Comparison of ENCODE assay signal across 20 mouse cellular contexts in genomic region chr6:108255880-108256279, GRCm38 (mm10). TPM values are rescaled to one million over a fixed set of nuclear protein-coding genes. Genes with fewer than 3 reads are reported as not detected.
A peak's percentile ranks its signal among the peaks of the same experiment; 100 is the strongest.
DNase-seq lines count a peak whose midpoint lies in the region; ATAC-seq and TF ChIP-seq lines count a peak whose summit lies in the region.
"Had no signal": no experiment of that assay in that cellular context is flagged by ENCODE, and none has a peak within 500 bp of the region (broad histone marks: within the 10 kb centered on the region; RNA-seq: fewer than 3 reads in every experiment).

No protein-coding gene starts in this region.

- H3K4me3 ChIP-seq in heart, postnatal 0 days (ENCODE audit: low read depth, low read length): no peak overlapping the region
- H3K4me3 ChIP-seq in ES-Bruce4 (ENCODE audit: low read depth, low read length): no peak overlapping the region
- H3K4me3 ChIP-seq: heart, embryonic 12.5 days; hindbrain, embryonic 10.5 days; limb, embryonic 13.5 days; midbrain, embryonic 12.5 days; stomach, embryonic 15.5 days had no signal

- peaks cover 53% of the 10 kb centered on the region for H3K4me1 ChIP-seq in heart, postnatal 0 days (ENCODE audit: control insufficient read depth, insufficient read depth)
- H3K4me1 ChIP-seq in ES-Bruce4 (ENCODE audit: control insufficient read depth, insufficient read depth, low read length): peaks cover 8% of the 10 kb centered on the region

- intact Hi-C loops in heart, postnatal 25 days (cut with DNase I): no loop called here

- TF ChIP-seq CTCF in heart, postnatal 0 days (IDR thresholded peaks at IDR 0.05; ENCODE audit: low read depth): no peak
- no peak for TF ChIP-seq CTCF in ES-Bruce4 (IDR thresholded peaks at IDR 0.05; ENCODE audit: low read depth, low read length)

- no peak overlapping the region for H3K4me2 ChIP-seq in heart, postnatal 0 days (ENCODE audit: low read depth, low read length)
- H3K4me2 ChIP-seq: heart, embryonic 12.5 days; limb, embryonic 13.5 days; lung, embryonic 14.5 days; midbrain, embryonic 12.5 days; stomach, embryonic 15.5 days had no signal

- 36% methylated on average over 4 of the region's 4 CpGs for WGBS in heart, postnatal 0 days

- TF ChIP-seq POLR2A in ES-Bruce4 (IDR thresholded peaks at IDR 0.05; ENCODE audit: insufficient read depth, low read length): no peak

- H3K36me3 ChIP-seq in heart, postnatal 0 days (replicated peaks; ENCODE audit: control insufficient read depth, insufficient read depth, low read length): no peaks in the 10 kb centered on the region
- H3K36me3 ChIP-seq in ES-Bruce4 (ENCODE audit: control insufficient read depth, insufficient read depth, low read length, poor library complexity, severe bottlenecking): no peaks in the 10 kb centered on the region
- H3K36me3 ChIP-seq: heart, embryonic 12.5 days; hindbrain, embryonic 10.5 days; limb, embryonic 13.5 days; midbrain, embryonic 12.5 days; stomach, embryonic 15.5 days had no signal

- H3K27me3 ChIP-seq in heart, postnatal 0 days (ENCODE audit: control insufficient read depth, insufficient read depth, low read length): no peaks in the 10 kb centered on the region
- H3K27me3 ChIP-seq in ES-Bruce4 (ENCODE audit: control insufficient read depth, insufficient read depth, low read length, poor library complexity, severe bottlenecking): no peaks in the 10 kb centered on the region
- H3K27me3 ChIP-seq: heart, embryonic 12.5 days; limb, embryonic 13.5 days; midbrain, embryonic 12.5 days; stomach, embryonic 15.5 days had no signal

- DNase-seq in heart, postnatal 0 days (ENCODE audit: low spot score): no peak
- no peak for DNase-seq in heart, postnatal 25 days (ENCODE audit: low spot score)
- peak; percentile 22 for DNase-seq in Muller cell, postnatal 12 days (ENCODE audit: inconsistent ontology term)
- peak; percentile 70 for DNase-seq in kidney, adult 9 months
- DNase-seq in frontal cortex, postnatal 25 days (ENCODE audit: low spot score in 2 of 2): no peak
- DNase-seq in thymus, postnatal 25 days: no peak
- DNase-seq: adrenal gland, postnatal 36 days; cerebellum, adult 11-12 months; cerebellum, postnatal 10 days; forebrain, postnatal 0 days; gastrocnemius, postnatal 36 days; lung, embryonic 14.5 days had no signal

- H3K9me3 ChIP-seq in heart, postnatal 0 days (replicated peaks; ENCODE audit: control insufficient read depth, low read length): no peaks in the 10 kb centered on the region
- no peaks in the 10 kb centered on the region for H3K9me3 ChIP-seq in ES-Bruce4 (replicated peaks; ENCODE audit: control insufficient read depth, insufficient read depth, low read length, poor library complexity, severe bottlenecking)
- H3K9me3 ChIP-seq: heart, embryonic 12.5 days; hindbrain, embryonic 10.5 days; limb, embryonic 13.5 days; midbrain, embryonic 12.5 days; stomach, embryonic 15.5 days had no signal

- no peak overlapping the region for H3K9ac ChIP-seq in heart, postnatal 0 days (replicated peaks; ENCODE audit: low read depth, low read length)
- H3K9ac ChIP-seq in ES-Bruce4 (ENCODE audit: low read depth, poor library complexity, severe bottlenecking): no peak overlapping the region
- H3K9ac ChIP-seq: forebrain, postnatal 0 days; heart, embryonic 12.5 days; limb, embryonic 13.5 days; liver, embryonic 14.5 days; lung, embryonic 14.5 days; midbrain, embryonic 12.5 days; stomach, embryonic 15.5 days had no signal

- no peak for TF ChIP-seq EP300 in heart, postnatal 0 days (IDR thresholded peaks at IDR 0.05; ENCODE audit: low read depth)
- no peak for TF ChIP-seq EP300 in ES-Bruce4 (IDR thresholded peaks at IDR 0.05; ENCODE audit: insufficient read depth, low read depth, low read length)

- H3K27ac ChIP-seq in heart, postnatal 0 days (ENCODE audit: low read depth): peak overlapping the region; percentile 28; the same call in 1 of the 2 replicates
- peak overlapping the region; percentile 57 for H3K27ac ChIP-seq in ES-Bruce4 (ENCODE audit: insufficient read depth, low read length)
- H3K27ac ChIP-seq: limb, embryonic 13.5 days; liver, embryonic 14.5 days; midbrain, embryonic 12.5 days; stomach, embryonic 15.5 days had no signal

- no peak for ATAC-seq in heart, postnatal 0 days (ENCODE audit: insufficient read depth, low read depth)
- ATAC-seq: forebrain, postnatal 0 days; hindbrain, embryonic 16.5 days had no signal

RNA-seq across cellular contexts. Expression of gene Itpr1, which starts 43.0 kb away (rescaled TPM):
- 22.2 and 41.9 TPM in 2 replicates for total RNA-seq in heart, postnatal 0 days (2014; rRNA removed; ENCODE audit: low replicate concordance)
- polyA plus RNA-seq in heart, postnatal 0 days (2015; fragmentation: Nextera tagmentation; extraction: Ambion mirVana): 5.7 and 7.1 TPM in 2 replicates
- total RNA-seq in heart, postnatal 25 days (2021): 10 to 100 TPM; 44.1 to 44.2 TPM
- polyA plus RNA-seq in ES-Bruce4 (2011; ENCODE audit: insufficient read depth, insufficient read length, low read depth, missing spikeins): 42.5 and 50.0 TPM in 2 replicates

Comparison
In these comparisons a context has a peak if more than half of its experiments do, and no peak if none do; other contexts are left out.
1. DNase-seq: peak in Muller cell, postnatal 12 days (single experiment) and kidney, adult 9 months (single experiment); none in heart, postnatal 0 days (single experiment), heart, postnatal 25 days (single experiment), frontal cortex, postnatal 25 days (0 of 2) and thymus, postnatal 25 days (single experiment).